Mouse (Mus musculus) left cerebral cortex, postnatal 36 days (tissue): ENCODE measurements around the gene Lsamp. TPM values are rescaled to one million over a fixed set of nuclear protein-coding genes. Genes with fewer than 3 reads are reported as not detected.
A peak's percentile ranks its signal among the peaks of the same experiment; 100 is the strongest.

Experiments
- DNase-seq, 2 experiments: peaks; one replicate each; pipeline ENCODE4 v3.0.0; 2021 to 2022; ENCODE audit warnings: low spot score in 2 of 2, mixed read lengths in 1 of 2
- intact Hi-C: fragments of 180-260 bp; cut with DNase I; formaldehyde crosslinking; loops from one replicate; pipeline ENCODE4 v1.15.1; 2025
- total RNA-seq, 2 experiments: library from RNA; stranded (reverse); gene quantifications; 2 replicates each; pipeline ENCODE4 v1.2.3; 2021

Gene Lsamp
- total RNA-seq, 2 experiments from 2014 or later = 210 to 260 TPM

- no peak for DNase-seq
- intact Hi-C loops = no loop called here
Observed at GRCm38 (mm10) chr16:41063270-41063857, 1079.2 kb downstream of the Lsamp start.

- DNase-seq = no peak
- intact Hi-C loops = loop anchor here (10.0 kb wide), 1 partner anchor 99 kb away; no protein-coding TSS in a partner anchor
Observed at GRCm38 (mm10) chr16:41073470-41073869, 1089.3 kb downstream of the Lsamp start.

- DNase-seq = no peak
- intact Hi-C loops = no loop called here
Observed at GRCm38 (mm10) chr16:41088648-41089047, 1104.5 kb downstream of the Lsamp start.

DNA sequence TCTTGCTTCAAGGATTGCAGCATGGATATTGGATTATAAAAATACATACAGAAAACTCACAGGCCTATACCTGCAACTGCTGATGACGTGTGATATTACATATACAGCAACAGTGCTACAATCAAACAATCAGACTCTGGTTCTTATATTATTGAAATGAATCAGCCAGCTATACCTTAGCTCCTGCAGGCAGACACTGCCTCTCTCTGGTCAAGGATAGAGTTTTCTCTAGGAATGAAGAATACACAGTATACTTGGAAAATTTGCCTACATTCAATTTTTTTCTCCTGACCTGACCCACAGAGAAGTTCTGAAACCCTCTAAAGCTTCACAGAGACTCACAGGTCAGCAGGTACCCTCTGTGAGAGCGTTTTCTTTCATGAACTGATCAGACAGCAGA is 1105.9 kb downstream of the Lsamp start:
- intact Hi-C loops = no loop called here
- DNase-seq = no peak

GRCm38 (mm10) chr16:41091259-41091658 is 1107.1 kb downstream of the Lsamp start:
- no peak for DNase-seq
- intact Hi-C loops = no loop called here

DNA sequence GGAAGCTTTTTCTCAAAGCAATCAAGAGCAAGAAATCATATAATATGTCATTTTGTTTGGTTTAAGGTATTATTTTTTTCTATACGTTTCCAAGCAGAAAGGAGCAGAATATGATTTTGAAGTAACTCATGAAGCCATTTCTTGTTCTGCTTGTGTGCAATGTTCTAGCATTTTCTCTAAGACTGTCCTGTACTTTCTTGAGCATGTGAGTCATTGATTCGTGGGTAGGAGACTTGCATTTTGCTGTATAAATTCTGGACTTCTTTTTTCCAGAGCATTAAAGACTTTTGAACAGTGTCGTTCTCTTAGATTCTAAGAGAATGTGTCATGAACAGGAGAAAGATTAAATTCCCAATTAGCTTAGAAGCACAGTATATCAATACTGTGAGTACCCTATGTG is 1118.6 kb downstream of the Lsamp start:
- no peak for DNase-seq
- intact Hi-C loops = no loop called here

DNA sequence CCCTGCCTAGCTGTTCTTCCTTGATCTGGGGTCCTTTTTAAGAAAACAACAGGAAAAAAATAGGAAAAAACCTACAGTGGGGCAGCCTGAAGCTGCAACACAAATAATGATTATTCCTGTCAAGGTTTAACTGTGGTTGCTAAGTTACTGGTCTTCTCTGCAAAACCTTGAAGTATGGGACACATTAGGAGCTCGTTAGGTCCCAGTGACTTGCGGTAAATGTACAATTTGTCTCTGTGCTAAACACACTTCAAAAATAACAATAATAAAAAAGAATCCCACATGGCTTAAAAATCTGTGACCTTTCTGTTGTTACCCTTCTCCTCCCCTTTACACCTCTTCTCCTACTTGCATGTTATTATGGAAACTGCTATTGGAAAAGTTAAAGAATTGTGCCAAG is 1140.2 kb downstream of the Lsamp start:
- intact Hi-C loops = no loop called here

DNA sequence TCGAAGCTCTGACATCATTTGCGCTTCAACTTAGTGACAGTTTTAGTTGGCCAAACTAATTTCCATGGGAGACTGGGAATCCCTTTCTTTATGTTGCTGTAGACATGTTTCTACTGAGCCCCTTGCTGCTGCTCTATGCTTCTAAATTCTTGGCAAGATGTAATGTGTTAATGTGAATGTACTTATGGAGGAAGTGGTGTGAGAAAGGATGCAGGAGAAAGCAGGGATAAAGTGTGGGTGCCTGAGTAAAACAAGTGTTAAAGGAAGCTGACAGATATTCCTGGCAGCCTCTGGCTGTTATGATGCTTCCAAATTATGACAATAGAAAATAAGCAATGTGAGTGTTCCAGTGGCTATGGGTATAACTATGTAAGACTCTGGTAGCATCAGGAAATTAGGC is 1140.9 kb downstream of the Lsamp start:
- no peak for DNase-seq

More for the DNA sequence above, 1140.2 kb downstream of the Lsamp start:
- DNase-seq = no peak

DNA sequence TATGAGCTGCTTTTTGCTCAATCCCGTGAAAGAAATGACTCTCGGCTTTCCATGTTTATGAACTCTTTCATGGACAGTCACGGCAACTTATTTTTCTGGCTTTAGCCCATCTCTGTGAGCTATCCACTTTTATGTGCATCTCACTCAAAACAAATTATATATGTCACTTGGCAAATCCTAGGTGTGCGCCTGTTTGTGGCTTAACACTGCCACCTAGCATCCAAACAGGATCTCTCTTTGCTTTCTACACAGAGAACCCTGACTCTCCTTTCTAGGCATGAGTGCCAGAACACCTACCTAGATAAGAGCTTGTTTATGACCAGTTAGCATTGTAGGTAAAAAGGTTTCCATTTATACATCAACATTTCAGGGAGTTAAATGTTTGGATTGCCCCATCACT is 1146.9 kb downstream of the Lsamp start:
- DNase-seq = peak; percentile 28
- intact Hi-C loops = no loop called here

More for the DNA sequence above, 1140.9 kb downstream of the Lsamp start:
- intact Hi-C loops = no loop called here

- intact Hi-C loops = no loop called here
- DNase-seq = no peak
Observed at GRCm38 (mm10) chr16:41172839-41173238, 1188.7 kb downstream of the Lsamp start.

DNA sequence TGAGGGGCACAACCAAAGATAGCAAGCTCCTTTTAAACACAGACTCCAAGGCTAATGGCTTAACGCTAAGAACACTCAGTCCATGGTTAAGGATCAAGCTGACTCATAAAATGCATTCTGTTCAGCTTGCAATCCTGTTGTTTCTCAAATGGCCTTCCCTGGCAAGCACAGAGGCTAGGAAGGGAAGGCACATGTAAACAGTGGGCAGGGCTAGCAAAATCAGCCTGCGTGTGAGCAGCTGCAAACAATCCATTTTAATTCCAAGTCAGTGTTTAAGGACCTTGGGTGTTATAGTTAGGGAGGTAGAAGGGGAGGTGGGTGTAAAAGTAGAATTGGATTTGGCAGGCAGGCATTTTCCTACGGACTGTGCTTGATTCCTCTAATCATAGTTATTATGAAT is 1195.4 kb downstream of the Lsamp start:
- no peak for DNase-seq
- intact Hi-C loops = no loop called here

DNA sequence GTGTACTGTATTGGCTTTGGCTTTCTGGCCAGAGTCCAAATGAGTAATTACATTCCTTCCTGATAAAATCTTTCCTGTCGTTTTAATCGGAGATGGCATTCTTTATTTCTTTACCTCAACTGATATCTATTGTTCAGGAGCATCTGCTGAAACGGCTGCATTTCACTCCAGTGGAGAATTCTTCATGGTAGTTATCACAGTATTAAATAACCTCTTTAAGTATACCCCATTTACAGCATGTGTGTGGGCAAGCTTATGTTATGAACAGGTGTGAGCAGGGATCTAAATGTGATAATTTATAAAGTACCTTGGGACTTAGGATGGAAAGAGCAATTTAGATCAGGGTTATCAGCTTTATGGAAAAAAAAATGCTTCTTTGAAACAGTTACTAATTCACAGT is 1196.7 kb downstream of the Lsamp start:
- DNase-seq = no peak
- intact Hi-C loops = no loop called here

DNA sequence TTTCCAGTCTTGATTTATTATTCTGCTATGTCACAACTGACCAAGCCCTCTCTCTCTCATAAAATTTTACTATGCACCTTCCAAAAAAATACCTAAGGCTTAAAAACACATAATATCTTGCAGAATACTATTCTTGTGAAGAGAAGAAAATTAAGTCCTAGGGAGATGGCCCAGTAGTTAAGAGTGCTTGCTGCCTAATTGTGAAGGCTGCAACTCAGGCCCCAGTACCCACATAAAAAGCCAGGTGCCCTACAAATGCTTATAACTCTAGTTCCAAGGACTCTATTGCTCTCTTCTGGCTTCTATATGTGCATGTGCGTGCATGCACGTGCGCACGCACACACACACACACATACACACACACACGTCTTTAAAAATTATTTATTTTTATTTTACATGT is 1225.9 kb downstream of the Lsamp start:
- intact Hi-C loops = no loop called here
- DNase-seq = no peak

- intact Hi-C loops = no loop called here
- no peak for DNase-seq
Observed at GRCm38 (mm10) chr16:41235829-41236228, 1251.7 kb downstream of the Lsamp start.

DNA sequence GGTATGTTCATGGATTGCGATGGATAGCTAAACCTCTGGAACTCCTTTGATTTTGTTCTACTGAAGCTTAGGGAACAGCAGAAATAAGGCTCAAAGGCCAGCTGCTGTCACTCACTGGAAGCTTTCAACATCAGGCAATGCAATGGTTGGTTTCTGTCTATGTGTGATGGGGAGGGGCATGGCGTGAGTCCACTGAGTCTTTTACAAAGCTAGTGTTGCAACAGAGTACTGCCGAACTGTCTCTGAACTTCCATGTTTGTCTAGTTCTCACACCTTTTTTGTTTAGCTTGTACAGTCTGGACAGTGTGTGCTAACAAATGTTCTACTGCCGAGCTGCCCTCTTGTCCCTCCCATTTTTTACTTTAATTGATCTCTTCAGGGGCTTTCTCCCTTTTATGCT is 1258.7 kb downstream of the Lsamp start:
- intact Hi-C loops = loop anchor here (10.0 kb wide), 2 partner anchors 268 to 1258 kb away; partner anchors contain the start of gene Lsamp
- DNase-seq = no peak

DNA sequence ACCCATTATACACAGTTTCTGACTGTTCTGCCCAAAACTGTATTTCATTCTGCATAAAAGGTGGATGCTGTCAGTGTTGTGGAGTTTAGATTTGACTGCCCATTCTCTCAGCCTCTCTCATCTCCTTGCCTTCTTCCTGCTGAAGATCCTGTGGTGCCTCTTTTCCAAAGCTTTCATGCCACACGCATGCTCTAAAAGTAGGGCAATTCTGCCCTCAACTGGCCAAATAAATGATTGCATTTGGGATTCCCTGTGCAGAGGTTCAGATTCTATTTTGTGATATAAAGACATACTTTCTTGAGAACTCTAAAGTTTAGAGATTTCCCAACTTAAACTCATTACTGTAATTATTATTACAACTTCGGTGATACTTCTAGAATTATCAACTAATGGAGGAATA is 1260.5 kb downstream of the Lsamp start:
- intact Hi-C loops = loop anchor here (10.0 kb wide), 2 partner anchors 270 to 1260 kb away; partner anchors contain the start of gene Lsamp

GRCm38 (mm10) chr16:41258145-41259035 is 1274.2 kb downstream of the Lsamp start:
- DNase-seq = peak; percentile 47 to 74
- intact Hi-C loops = loop anchor here (2.0 to 10.0 kb wide), 3 partner anchors 266 to 906 kb away; no protein-coding TSS in a partner anchor

More for the DNA sequence above, 1260.5 kb downstream of the Lsamp start:
- DNase-seq = peak; percentile 39 to 45

GRCm38 (mm10) chr16:41275999-41276671 is 1292.0 kb downstream of the Lsamp start:
- intact Hi-C loops = no loop called here
- DNase-seq = no peak

- intact Hi-C loops = no loop called here
- DNase-seq = no peak
Observed at GRCm38 (mm10) chr16:41317992-41318391, 1333.8 kb downstream of the Lsamp start.

DNA sequence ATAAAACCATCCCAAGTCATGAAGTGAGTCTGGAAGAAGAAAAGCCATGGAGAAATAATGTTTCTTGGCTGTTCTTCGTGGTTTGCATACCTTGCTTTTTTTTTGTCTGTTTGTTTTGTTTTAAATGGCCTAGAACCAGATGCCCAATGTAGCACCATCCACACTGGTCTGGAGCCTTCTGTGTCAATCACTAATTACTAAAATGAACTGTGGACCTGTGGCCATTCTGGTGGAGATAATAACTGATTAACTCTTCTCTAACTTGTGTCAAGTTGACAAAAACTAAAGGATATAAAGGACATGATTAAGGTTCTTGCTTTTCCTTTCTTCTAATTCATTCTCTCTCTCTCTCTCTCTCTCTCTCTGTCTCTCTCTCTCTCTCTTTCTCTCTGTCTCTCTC is 1359.3 kb downstream of the Lsamp start:
- DNase-seq = no peak
- intact Hi-C loops = no loop called here
